Mouse (Mus musculus) cerebellum, adult 9-11 months (tissue): ENCODE measurements around the gene Clstn1.

ENCODE experiments used
- DNase-seq: peaks from one replicate; pipeline ENCODE4 v3.0.0; 2022

Clstn1 gene

GRCm38 (mm10) chr4:149586044-149586782 is at the start of gene Clstn1:
TSS of gene Clstn1 (plus strand) at chr4:149586468.
- peak; percentile 82 for DNase-seq

GRCm38 (mm10) chr4:149539441-149539840 is 46.8 kb upstream of the Clstn1 start:
- DNase-seq, result no peak

- no peak for DNase-seq
Measured at GRCm38 (mm10) chr4:149541935-149542334, 44.3 kb upstream of the Clstn1 start.

- DNase-seq, result no peak
Measured at GRCm38 (mm10) chr4:149542431-149542830, 43.8 kb upstream of the Clstn1 start.

GRCm38 (mm10) chr4:149542927-149543553 is 43.2 kb upstream of the Clstn1 start:
- DNase-seq, result peak; percentile 77

- no peak for DNase-seq
Measured at GRCm38 (mm10) chr4:149544892-149545291, 41.4 kb upstream of the Clstn1 start.

GRCm38 (mm10) chr4:149546797-149547444 is 39.3 kb upstream of the Clstn1 start:
- DNase-seq, result no peak

GRCm38 (mm10) chr4:149547523-149547922 is 38.7 kb upstream of the Clstn1 start:
- DNase-seq, result no peak

GRCm38 (mm10) chr4:149549221-149549925 is 36.9 kb upstream of the Clstn1 start:
- DNase-seq, result peak; percentile 88

GRCm38 (mm10) chr4:149550866-149551265 is 35.4 kb upstream of the Clstn1 start:
- no peak for DNase-seq

GRCm38 (mm10) chr4:149551696-149552095 is 34.6 kb upstream of the Clstn1 start:
- DNase-seq, result no peak

GRCm38 (mm10) chr4:149553834-149554233 is 32.4 kb upstream of the Clstn1 start:
- DNase-seq, result no peak

GRCm38 (mm10) chr4:149556111-149556510 is 30.2 kb upstream of the Clstn1 start:
- no peak for DNase-seq

- DNase-seq, result no peak
Measured at GRCm38 (mm10) chr4:149557905-149558304, 28.4 kb upstream of the Clstn1 start.

- DNase-seq, result no peak
Measured at GRCm38 (mm10) chr4:149558389-149558788, 27.9 kb upstream of the Clstn1 start.

GRCm38 (mm10) chr4:149561392-149561791 is 24.9 kb upstream of the Clstn1 start:
- no peak for DNase-seq

- DNase-seq, result peak; percentile 85
Measured at GRCm38 (mm10) chr4:149561986-149562904, 24.0 kb upstream of the Clstn1 start.

GRCm38 (mm10) chr4:149562905-149563347 is 23.3 kb upstream of the Clstn1 start:
- DNase-seq, result peak; percentile 86

GRCm38 (mm10) chr4:149563941-149564361 is 22.3 kb upstream of the Clstn1 start:
- DNase-seq, result peak; percentile 66

- peak; percentile 90 for DNase-seq
Measured at GRCm38 (mm10) chr4:149564452-149565407, 21.5 kb upstream of the Clstn1 start.
